Mouse (Mus musculus) MEL (cell line): ENCODE results near the gene Supt3.

Experiments used
- BHLHE40 ChIP-seq: IDR thresholded peaks from 2 replicates; pipeline ENCODE4 v1.6.1; 2012; ENCODE audit warnings: low read depth, mild to moderate bottlenecking, inconsistent platforms, low read length, improper control_type of control experiment, borderline replicate concordance
- CHD1 ChIP-seq: IDR thresholded peaks from 2 replicates; pipeline ENCODE4 v1.6.1; 2012; ENCODE audit warnings: low read depth, mild to moderate bottlenecking, inconsistent platforms, low read length, improper control_type of control experiment
- CTCF ChIP-seq, 3 experiments: IDR thresholded peaks in 2 of 3; conservative IDR thresholded peaks in 1 of 3; 2 replicates each; pipeline ENCODE4 v1.5.1; 2011 to 2012; ENCODE audit warnings: low read length in 3 of 3, low read depth in 2 of 3, mild to moderate bottlenecking in 2 of 3, improper control_type of control experiment in 1 of 3, inconsistent platforms in 1 of 3, mixed read lengths in 1 of 3, moderate library complexity in 1 of 3; ENCODE audit not compliant: control insufficient read depth in 1 of 3, insufficient read depth in 1 of 3, poor library complexity in 1 of 3, severe bottlenecking in 1 of 3
- EP300 ChIP-seq, 2 experiments: IDR thresholded peaks; 2 replicates each; pipeline ENCODE4 v1.6.1; 2011; ENCODE audit warnings: improper control_type of control experiment in 2 of 2, low read length in 2 of 2, low read depth in 1 of 2, mild to moderate bottlenecking in 1 of 2
- ETS1 ChIP-seq: IDR thresholded peaks from 2 replicates; pipeline ENCODE4 v1.6.1; 2012; ENCODE audit warnings: low read depth, mild to moderate bottlenecking, inconsistent platforms, low read length, improper control_type of control experiment, moderate library complexity
- MAX ChIP-seq: IDR thresholded peaks from 2 replicates; pipeline ENCODE4 v1.6.1; 2011; ENCODE audit warnings: low read length, improper control_type of control experiment
- NELFE ChIP-seq: IDR thresholded peaks from 2 replicates; pipeline ENCODE4 v1.6.1; 2011; ENCODE audit warnings: low read depth, low read length, improper control_type of control experiment
- POLR2A ChIP-seq, 2 experiments: IDR thresholded peaks; 2 replicates each; pipeline ENCODE4 v1.6.1; 2011 to 2012; ENCODE audit warnings: low read length in 2 of 2, mild to moderate bottlenecking in 2 of 2, control low read depth in 1 of 2, improper control_type of control experiment in 1 of 2, low read depth in 1 of 2, moderate library complexity in 1 of 2; ENCODE audit not compliant: control insufficient read depth in 1 of 2, insufficient read depth in 1 of 2, poor library complexity in 1 of 2
- POLR2AphosphoS2 ChIP-seq: IDR thresholded peaks from 2 replicates; pipeline ENCODE4 v1.6.1; 2011; ENCODE audit warnings: low read length, improper control_type of control experiment
- TAL1 ChIP-seq: IDR thresholded peaks from 2 replicates; pipeline ENCODE4 v1.6.1; 2012; ENCODE audit warnings: mild to moderate bottlenecking, inconsistent platforms, low read length, moderate library complexity, mixed read lengths
- UBTF ChIP-seq: IDR thresholded peaks from 2 replicates; pipeline ENCODE4 v1.6.1; 2012; ENCODE audit warnings: low read depth, mild to moderate bottlenecking, inconsistent platforms, low read length, improper control_type of control experiment, moderate library complexity, borderline replicate concordance; ENCODE audit not compliant: insufficient read depth
- USF1 ChIP-seq: IDR thresholded peaks from 2 replicates; pipeline ENCODE4 v1.6.1; 2014; ENCODE audit warnings: low read depth, mild to moderate bottlenecking, inconsistent platforms, low read length, improper control_type of control experiment, moderate library complexity
- ZMIZ1 ChIP-seq: IDR thresholded peaks from 2 replicates; pipeline ENCODE4 v1.6.1; 2012; ENCODE audit warnings: low read depth, mild to moderate bottlenecking, inconsistent platforms, low read length, improper control_type of control experiment, moderate library complexity
- ZNF384 ChIP-seq: IDR thresholded peaks from 2 replicates; pipeline ENCODE4 v1.6.1; 2012; ENCODE audit warnings: low read depth, mild to moderate bottlenecking, inconsistent platforms, low read length, improper control_type of control experiment

DNA sequence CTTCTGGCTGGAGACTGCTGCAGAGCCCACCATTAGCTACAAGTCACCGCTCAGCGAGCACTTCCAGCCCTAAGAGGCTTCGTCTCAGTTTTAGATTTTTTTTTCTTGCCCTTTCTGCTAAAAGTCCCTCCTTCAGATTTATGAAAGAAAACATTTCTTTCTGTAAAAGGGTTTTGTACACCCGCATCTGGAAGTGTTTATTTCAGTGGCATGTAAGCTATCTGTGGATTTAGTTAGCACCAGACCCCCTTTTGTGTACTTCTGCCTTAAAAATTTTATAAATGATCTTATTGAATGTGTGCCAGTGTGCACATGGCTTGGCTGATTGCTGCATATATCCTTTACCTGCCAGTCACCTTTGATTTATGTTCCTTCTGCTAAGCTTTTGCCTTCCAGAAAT is 277.6 kb downstream of the Supt3 start:
- TF ChIP-seq EP300 (IDR thresholded peaks at IDR 0.05; ENCODE audit: low read depth in 1 of 2, low read length in 2 of 2) (no peak), POLR2AphosphoS2 (no peak), CTCF (IDR thresholded peaks at IDR 0.05 in 2 of 3, conservative IDR thresholded peaks at IDR 0.05 in 1 of 3; ENCODE audit: control insufficient read depth in 1 of 3, insufficient read depth in 1 of 3, low read depth in 2 of 3, low read length in 3 of 3, poor library complexity in 1 of 3, severe bottlenecking in 1 of 3) (no peak), BHLHE40 (no peak), TAL1 (no peak), POLR2A (IDR thresholded peaks at IDR 0.05; ENCODE audit: control insufficient read depth in 1 of 2, insufficient read depth in 1 of 2, low read depth in 1 of 2, low read length in 2 of 2, poor library complexity in 1 of 2) (no peak), USF1 (no peak), ETS1 (no peak), UBTF (no peak), MAX (no peak), ZMIZ1 (no peak), NELFE (no peak), ZNF384 (no peak), CHD1 (no peak)
